Mouse (Mus musculus): ENCODE data around the gene Plekhh2.

Plekhh2 gene

GRCm38 (mm10) chr17:84611971-84612370, 100.3 kb downstream of the Plekhh2 start:
- DNase-seq = no peak

GRCm38 (mm10) chr17:84615811-84616210, 104.1 kb downstream of the Plekhh2 start:
- DNase-seq = no peak

GRCm38 (mm10) chr17:84616526-84617074, 104.9 kb downstream of the Plekhh2 start:
- no peak for DNase-seq

- no peak for DNase-seq
Measured at GRCm38 (mm10) chr17:84617953-84618352, 106.3 kb downstream of the Plekhh2 start.

- DNase-seq = no peak
Measured at GRCm38 (mm10) chr17:84619112-84619511, 107.4 kb downstream of the Plekhh2 start.

- DNase-seq = peak; percentile 74
Measured at GRCm38 (mm10) chr17:84620076-84620475, 108.4 kb downstream of the Plekhh2 start.

- no peak for DNase-seq
Measured at GRCm38 (mm10) chr17:84620610-84621009, 108.9 kb downstream of the Plekhh2 start.

GRCm38 (mm10) chr17:84621209-84621608, 109.5 kb downstream of the Plekhh2 start:
- DNase-seq = no peak

- DNase-seq = no peak
Measured at GRCm38 (mm10) chr17:84622028-84622427, 110.3 kb downstream of the Plekhh2 start.

- no peak for DNase-seq
Measured at GRCm38 (mm10) chr17:84622873-84623272, 111.2 kb downstream of the Plekhh2 start.

GRCm38 (mm10) chr17:84626276-84626856, 114.7 kb downstream of the Plekhh2 start, which contains the start of gene Dync2li1:
Gene Dync2li1 (plus strand): TSS chr17:84626496.
- peak; percentile 92 for DNase-seq

GRCm38 (mm10) chr17:84626857-84627305, 115.2 kb downstream of the Plekhh2 start:
- no peak for DNase-seq

- DNase-seq = no peak
Measured at GRCm38 (mm10) chr17:84627721-84628120, 116.0 kb downstream of the Plekhh2 start.

GRCm38 (mm10) chr17:84628611-84629010, 116.9 kb downstream of the Plekhh2 start:
- DNase-seq = no peak

- DNase-seq = no peak
Measured at GRCm38 (mm10) chr17:84631836-84632235, 120.1 kb downstream of the Plekhh2 start.

GRCm38 (mm10) chr17:84633443-84633842, 121.7 kb downstream of the Plekhh2 start:
- DNase-seq = no peak

GRCm38 (mm10) chr17:84636328-84636727, 124.6 kb downstream of the Plekhh2 start:
- no peak for DNase-seq

GRCm38 (mm10) chr17:84637971-84638370, 126.3 kb downstream of the Plekhh2 start:
- DNase-seq = no peak

- no peak for DNase-seq
Measured at GRCm38 (mm10) chr17:84639796-84640378, 128.2 kb downstream of the Plekhh2 start.

GRCm38 (mm10) chr17:84641893-84642292, 130.2 kb downstream of the Plekhh2 start:
- peak; percentile 73 for DNase-seq

GRCm38 (mm10) chr17:84642324-84642723, 130.6 kb downstream of the Plekhh2 start:
- DNase-seq = no peak

GRCm38 (mm10) chr17:84644292-84645050, 132.8 kb downstream of the Plekhh2 start:
- DNase-seq = no peak

GRCm38 (mm10) chr17:84645119-84645518, 133.4 kb downstream of the Plekhh2 start:
- DNase-seq = no peak

GRCm38 (mm10) chr17:84645894-84646293, 134.2 kb downstream of the Plekhh2 start:
- DNase-seq = no peak

All from lung, postnatal 10 days (tissue).